Mouse (Mus musculus): ENCODE results near the gene Apbb2. TPM values are rescaled to one million over a fixed set of nuclear protein-coding genes. Genes with fewer than 3 reads are reported as not detected.

Gene Apbb2
- polyA plus RNA-seq (2012; rRNA removed): 22.3 and 27.7 TPM in 2 replicates

DNA sequence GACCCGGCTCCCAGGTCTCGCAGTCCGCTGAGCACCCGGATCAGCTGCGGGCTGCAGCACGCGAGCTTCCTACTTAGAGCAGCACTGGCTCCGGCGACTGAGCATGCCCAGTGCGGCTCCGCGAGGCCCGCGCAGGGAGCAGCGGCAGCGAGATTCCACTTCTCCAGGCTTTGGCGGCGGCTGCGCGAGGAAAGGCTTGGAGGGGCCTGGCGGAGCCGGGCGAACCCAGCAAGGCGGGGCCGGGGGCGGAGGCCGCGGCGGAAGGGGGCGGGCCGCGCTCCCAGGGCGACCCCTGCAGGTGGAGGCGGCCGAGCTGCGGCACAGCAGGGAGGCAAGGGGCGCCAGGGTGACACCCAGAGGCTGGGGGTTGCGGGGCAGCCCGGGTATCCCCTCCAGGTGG is at the start of gene Apbb2:
Apbb2 (minus strand) TSS at position 188 of the 400 bp plus-strand sequence.

DNA sequence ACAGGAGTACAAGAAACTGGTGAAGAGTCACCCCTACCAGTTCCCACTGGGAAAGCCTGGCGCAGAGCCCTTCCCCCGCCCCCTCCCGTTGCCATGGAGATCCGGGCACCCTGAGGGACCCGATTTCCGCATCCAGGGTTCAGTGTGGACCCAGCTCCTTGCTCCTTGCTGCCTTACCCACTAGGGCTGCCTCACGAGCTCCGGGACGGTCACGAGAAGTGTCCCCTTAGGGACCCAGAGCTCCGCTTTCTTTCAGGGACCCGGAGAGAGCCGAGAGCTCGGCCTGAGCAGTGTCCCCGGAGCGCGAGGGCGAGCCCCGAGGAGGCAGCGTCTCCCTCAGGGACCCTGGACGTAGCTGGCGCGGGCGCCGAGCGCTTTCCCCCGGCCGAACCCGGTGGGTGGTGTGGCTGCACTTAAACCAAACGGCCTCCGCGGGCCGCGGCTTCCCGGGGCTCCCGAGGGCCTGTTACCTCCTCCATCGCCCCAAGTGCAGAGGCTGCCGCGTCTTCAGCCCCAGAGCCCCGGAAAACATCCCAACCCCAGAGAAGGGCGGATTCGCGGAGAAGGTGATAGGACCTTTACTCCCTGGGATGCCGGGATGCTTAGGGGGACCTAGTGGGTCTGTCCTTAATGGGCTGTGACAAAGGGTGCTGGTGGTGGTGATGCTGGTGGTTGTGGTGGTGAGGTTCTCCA is 358.7 kb downstream of the Apbb2 start, which contains the start of gene Nsun7:
Nsun7 (plus strand) TSS at position 142 of the 693 bp plus-strand sequence.

Other genes with a start within 250 kb of the Apbb2 start
- gene Uchl1, start 57.3 kb upstream of the Apbb2 start, polyA plus RNA-seq (2012; rRNA removed): 1,296 and 1,323 TPM in 2 replicates
- 29.0 and 30.6 TPM in 2 replicates for gene Limch1, start 127.0 kb upstream of the Apbb2 start, polyA plus RNA-seq (2012; rRNA removed)